Mouse (Mus musculus): ENCODE measurements around the gene Tgfb2. TPM values are rescaled to one million over a fixed set of nuclear protein-coding genes. Genes with fewer than 3 reads are reported as not detected.

The Tgfb2 gene
- polyA plus RNA-seq, 1 experiment from 2014 or later = 69.0 TPM

GRCm38 (mm10) chr1:186701206-186701905 is 4.4 kb downstream of the Tgfb2 start:
- 61% methylated on average over 8 of the region's 8 CpGs for WGBS
- ATAC-seq (ENCODE audit: insufficient number of reproducible peaks, low FRiP score) = no peak
- Histone ChIP-seq H3K27me3 (replicated peaks) (no peaks in the 10 kb centered on the region), H3K4me2 (peak overlapping the region; percentile 75), H3K27ac (ENCODE audit: poor library complexity, severe bottlenecking) (no peak overlapping the region), H3K9ac (no peak overlapping the region), H3K4me3 (peak overlapping the region; percentile 14; the same call in 1 of the 2 replicates), H3K9me3 (replicated peaks) (no peaks in the 10 kb centered on the region), H3K36me3 (peaks cover 18% of the 10 kb centered on the region; the same call in 1 of the 2 replicates), H3K4me1 (replicated peaks) (peaks cover 27% of the 10 kb centered on the region)

GRCm38 (mm10) chr1:186700496-186700895 is 5.3 kb downstream of the Tgfb2 start:
- peaks cover 29% of the 10 kb centered on the region for H3K4me1 ChIP-seq (replicated peaks)
- H3K4me3 ChIP-seq = no peak overlapping the region
- peak overlapping the region; percentile 22; the same call in 1 of the 2 replicates for H3K4me2 ChIP-seq
- no peaks in the 10 kb centered on the region for H3K9me3 ChIP-seq (replicated peaks)
- peaks cover 18% of the 10 kb centered on the region; the same call in 1 of the 2 replicates for H3K36me3 ChIP-seq
- no peak for ATAC-seq (ENCODE audit: insufficient number of reproducible peaks, low FRiP score)
- no peaks in the 10 kb centered on the region for H3K27me3 ChIP-seq (replicated peaks)
- 77% methylated on average over 3 of the region's 3 CpGs for WGBS
- H3K9ac ChIP-seq = peak overlapping the region; percentile 38; the same call in 1 of the 2 replicates
- no peak overlapping the region for H3K27ac ChIP-seq (ENCODE audit: poor library complexity, severe bottlenecking)

GRCm38 (mm10) chr1:186698583-186699338 is 7.0 kb downstream of the Tgfb2 start:
- no peak overlapping the region for H3K9ac ChIP-seq
- no peak overlapping the region for H3K4me3 ChIP-seq
- peaks cover 22% of the 10 kb centered on the region; the same call in 1 of the 2 replicates for H3K36me3 ChIP-seq
- no peak for ATAC-seq (ENCODE audit: insufficient number of reproducible peaks, low FRiP score)
- H3K4me1 ChIP-seq (replicated peaks) = peaks cover 34% of the 10 kb centered on the region
- H3K27ac ChIP-seq (ENCODE audit: poor library complexity, severe bottlenecking) = no peak overlapping the region
- H3K27me3 ChIP-seq (replicated peaks) = no peaks in the 10 kb centered on the region
- H3K4me2 ChIP-seq = no peak overlapping the region
- H3K9me3 ChIP-seq (replicated peaks) = no peaks in the 10 kb centered on the region
- 75% methylated on average over 15 of the region's 15 CpGs for WGBS

- peaks cover 28% of the 10 kb centered on the region for H3K4me1 ChIP-seq (replicated peaks)
- no peak overlapping the region for H3K9ac ChIP-seq
- ATAC-seq (ENCODE audit: insufficient number of reproducible peaks, low FRiP score) = no peak
- no peaks in the 10 kb centered on the region for H3K27me3 ChIP-seq (replicated peaks)
- H3K36me3 ChIP-seq = peaks cover 22% of the 10 kb centered on the region
- no peak overlapping the region for H3K27ac ChIP-seq (ENCODE audit: poor library complexity, severe bottlenecking)
- H3K4me3 ChIP-seq = no peak overlapping the region
- H3K9me3 ChIP-seq (replicated peaks) = no peaks in the 10 kb centered on the region
- WGBS = 74% methylated on average over 9 of the region's 9 CpGs
- H3K4me2 ChIP-seq = no peak overlapping the region
Measured at GRCm38 (mm10) chr1:186696231-186696630, 9.6 kb downstream of the Tgfb2 start.

GRCm38 (mm10) chr1:186695361-186695760 is 10.4 kb downstream of the Tgfb2 start:
- Histone ChIP-seq H3K4me1 (replicated peaks) (peaks cover 25% of the 10 kb centered on the region), H3K4me2 (no peak overlapping the region), H3K27ac (ENCODE audit: poor library complexity, severe bottlenecking) (peak overlapping the region; percentile 25), H3K4me3 (no peak overlapping the region), H3K9me3 (replicated peaks) (no peaks in the 10 kb centered on the region), H3K27me3 (replicated peaks) (no peaks in the 10 kb centered on the region), H3K9ac (no peak overlapping the region; the same call in 1 of the 2 replicates), H3K36me3 (peaks cover 22% of the 10 kb centered on the region)
- no peak for ATAC-seq (ENCODE audit: insufficient number of reproducible peaks, low FRiP score)
- 29% methylated on average over 4 of the region's 4 CpGs for WGBS

- no peaks in the 10 kb centered on the region for H3K27me3 ChIP-seq (replicated peaks)
- H3K36me3 ChIP-seq = peaks cover 10% of the 10 kb centered on the region; the same call in 1 of the 2 replicates
- H3K4me3 ChIP-seq = no peak overlapping the region
- H3K27ac ChIP-seq (ENCODE audit: poor library complexity, severe bottlenecking) = no peak overlapping the region
- H3K9me3 ChIP-seq (replicated peaks) = no peaks in the 10 kb centered on the region
- ATAC-seq (ENCODE audit: insufficient number of reproducible peaks, low FRiP score) = no peak
- H3K4me1 ChIP-seq (replicated peaks) = peaks cover 32% of the 10 kb centered on the region
- no peak overlapping the region for H3K4me2 ChIP-seq
- no peak overlapping the region for H3K9ac ChIP-seq
- 73% methylated on average over 4 of the region's 4 CpGs for WGBS
Measured at GRCm38 (mm10) chr1:186692370-186692769, 13.4 kb downstream of the Tgfb2 start.

- 72% methylated on average over 9 of the region's 9 CpGs for WGBS
- H3K9ac ChIP-seq = no peak overlapping the region
- H3K4me3 ChIP-seq = no peak overlapping the region
- H3K4me1 ChIP-seq (replicated peaks) = peaks cover 34% of the 10 kb centered on the region
- H3K4me2 ChIP-seq = no peak overlapping the region
- H3K27me3 ChIP-seq (replicated peaks) = no peaks in the 10 kb centered on the region
- peaks cover 6% of the 10 kb centered on the region; the same call in 1 of the 2 replicates for H3K36me3 ChIP-seq
- no peaks in the 10 kb centered on the region for H3K9me3 ChIP-seq (replicated peaks)
- no peak for ATAC-seq (ENCODE audit: insufficient number of reproducible peaks, low FRiP score)
- H3K27ac ChIP-seq (ENCODE audit: poor library complexity, severe bottlenecking) = no peak overlapping the region
Measured at GRCm38 (mm10) chr1:186691708-186692107, 14.1 kb downstream of the Tgfb2 start.

GRCm38 (mm10) chr1:186684041-186684440 is 21.7 kb downstream of the Tgfb2 start:
- ATAC-seq (ENCODE audit: insufficient number of reproducible peaks, low FRiP score) = no peak
- H3K4me2 ChIP-seq = no peak overlapping the region
- no peak overlapping the region for H3K27ac ChIP-seq (ENCODE audit: poor library complexity, severe bottlenecking)
- WGBS = 80% methylated on average over 3 of the region's 3 CpGs
- H3K36me3 ChIP-seq = peaks cover 11% of the 10 kb centered on the region
- H3K9ac ChIP-seq = no peak overlapping the region
- H3K9me3 ChIP-seq (replicated peaks) = no peaks in the 10 kb centered on the region
- H3K4me3 ChIP-seq = no peak overlapping the region
- H3K4me1 ChIP-seq (replicated peaks) = peaks cover 75% of the 10 kb centered on the region
- no peaks in the 10 kb centered on the region for H3K27me3 ChIP-seq (replicated peaks)

GRCm38 (mm10) chr1:186682606-186683005 is 23.2 kb downstream of the Tgfb2 start:
- Histone ChIP-seq H3K9ac (no peak overlapping the region), H3K27me3 (replicated peaks) (no peaks in the 10 kb centered on the region), H3K4me1 (replicated peaks) (peaks cover 74% of the 10 kb centered on the region), H3K9me3 (replicated peaks) (no peaks in the 10 kb centered on the region), H3K27ac (ENCODE audit: poor library complexity, severe bottlenecking) (peak overlapping the region; percentile 18), H3K4me2 (peak overlapping the region; percentile 11; the same call in 1 of the 2 replicates), H3K36me3 (peaks cover 9% of the 10 kb centered on the region), H3K4me3 (no peak overlapping the region)
- 41% methylated on average over 7 of the region's 7 CpGs for WGBS
- no peak for ATAC-seq (ENCODE audit: insufficient number of reproducible peaks, low FRiP score)

GRCm38 (mm10) chr1:186677614-186678013 is 28.2 kb downstream of the Tgfb2 start:
- Histone ChIP-seq H3K27me3 (replicated peaks) (no peaks in the 10 kb centered on the region), H3K4me2 (no peak overlapping the region), H3K27ac (ENCODE audit: poor library complexity, severe bottlenecking) (no peak overlapping the region), H3K4me3 (no peak overlapping the region), H3K9me3 (replicated peaks) (no peaks in the 10 kb centered on the region), H3K36me3 (no peaks in the 10 kb centered on the region), H3K4me1 (replicated peaks) (peaks cover 62% of the 10 kb centered on the region), H3K9ac (no peak overlapping the region)
- 82% methylated on average over 12 of the region's 12 CpGs for WGBS
- no peak for ATAC-seq (ENCODE audit: insufficient number of reproducible peaks, low FRiP score)

GRCm38 (mm10) chr1:186676199-186676598 is 29.6 kb downstream of the Tgfb2 start:
- no peaks in the 10 kb centered on the region for H3K9me3 ChIP-seq (replicated peaks)
- WGBS = 55% methylated on average over 5 of the region's 5 CpGs
- H3K4me1 ChIP-seq (replicated peaks) = peaks cover 48% of the 10 kb centered on the region
- H3K36me3 ChIP-seq = no peaks in the 10 kb centered on the region
- no peak overlapping the region for H3K4me2 ChIP-seq
- no peak overlapping the region for H3K4me3 ChIP-seq
- no peak overlapping the region for H3K9ac ChIP-seq
- H3K27me3 ChIP-seq (replicated peaks) = no peaks in the 10 kb centered on the region
- ATAC-seq (ENCODE audit: insufficient number of reproducible peaks, low FRiP score) = no peak
- H3K27ac ChIP-seq (ENCODE audit: poor library complexity, severe bottlenecking) = no peak overlapping the region

All from heart, embryonic 12.5 days (tissue).